Mouse (Mus musculus) G1E (cell line): Measurements from ENCODE around the gene Cdc34.

Experiments
- CTCF ChIP-seq: IDR thresholded peaks from 2 replicates; pipeline ENCODE4 v1.5.1; 2012; ENCODE audit warnings: low read depth, low read length, inconsistent platforms, mixed read lengths
- POLR2AphosphoS5 ChIP-seq: IDR thresholded peaks from 2 replicates; pipeline ENCODE4 v1.6.1; 2012; ENCODE audit warnings: low read depth, low read length, inconsistent platforms; ENCODE audit not compliant: insufficient replicate concordance
- TAL1 ChIP-seq: conservative IDR thresholded peaks from 2 replicates; pipeline ENCODE4 v1.6.1; 2012; ENCODE audit warnings: low read depth, low read length, inconsistent platforms, mixed read lengths

DNA sequence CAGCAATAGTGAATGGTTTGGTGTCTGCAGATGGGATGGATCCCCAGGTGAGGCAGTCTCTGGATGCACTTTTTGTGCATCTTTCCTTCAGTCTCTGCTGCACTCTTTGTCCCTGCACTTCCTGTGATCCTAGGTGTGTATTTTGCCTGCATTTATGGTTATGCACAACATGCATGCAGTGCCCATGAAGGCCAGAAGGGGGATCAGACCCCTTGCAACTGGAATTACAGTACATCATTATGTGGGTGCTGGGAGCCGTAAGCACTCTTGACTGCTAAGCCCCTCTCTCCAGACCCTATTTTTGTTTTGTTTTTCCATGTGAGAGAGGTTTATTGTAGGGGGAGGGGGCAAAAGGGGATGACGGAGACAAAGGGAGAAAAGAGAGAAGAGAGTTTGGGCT, 21.7 kb upstream of the Cdc34 start:
- TF ChIP-seq CTCF (peak; percentile 53; the same call in 1 of the 2 replicates), POLR2AphosphoS5 (no peak), TAL1 (no peak)
